Mouse (Mus musculus): ENCODE measurements around the gene Tspo.

- no peak for TF ChIP-seq POLR2A (IDR thresholded peaks at IDR 0.05; ENCODE audit: control insufficient read depth in 1 of 2, insufficient read depth in 1 of 2, low read depth in 1 of 2, low read length in 2 of 2, poor library complexity in 1 of 2)
- no peak for TF ChIP-seq USF2 (IDR thresholded peaks at IDR 0.05; ENCODE audit: borderline replicate concordance in 1 of 2, insufficient read depth in 1 of 2, low read depth in 1 of 2, low read length in 2 of 2)
- no peak for TF ChIP-seq USF1 (IDR thresholded peaks at IDR 0.05; ENCODE audit: low read depth, low read length)
- TF ChIP-seq E2F4 (IDR thresholded peaks at IDR 0.05; ENCODE audit: borderline replicate concordance, low read depth, low read length), result no peak
These were observed 21.4 kb downstream of the Tspo start for GRCm38 (mm10) chr15:83584741-83585220.

Measured in MEL (cell line).